Mouse (Mus musculus) gastrocnemius, adult 8-10 months (tissue): ENCODE measurements at regions not wholly inside any gene's neighbourhood (a gene's known extent, or its start where the extent isn't known, plus 50 kb on each side); places are given as distances from the start of the nearest gene placed in this dataset.

Source experiments
- DNase-seq, 2 experiments: peaks; one replicate each; pipeline ENCODE4 v3.0.0; 2022; ENCODE audit warnings: low spot score in 2 of 2

GRCm38 (mm10) chr17:79798361-79798760 is 83.5 kb upstream of the Cyp1b1 start:
- DNase-seq, result no peak

GRCm38 (mm10) chr17:79790166-79790565 is 75.3 kb upstream of the Cyp1b1 start:
- DNase-seq, result no peak

GRCm38 (mm10) chr17:79787201-79787600 is 72.3 kb upstream of the Cyp1b1 start:
- DNase-seq, result no peak

- peak in 1 of 2 experiments; percentile 6 for DNase-seq
Observed at GRCm38 (mm10) chr17:79786691-79787090, 71.8 kb upstream of the Cyp1b1 start.

GRCm38 (mm10) chr17:79786270-79786669 is 71.4 kb upstream of the Cyp1b1 start:
- no peak for DNase-seq

- DNase-seq, result no peak
Observed at GRCm38 (mm10) chr17:79784256-79784870, 69.5 kb upstream of the Cyp1b1 start.

GRCm38 (mm10) chr17:79781733-79782663 is 67.1 kb upstream of the Cyp1b1 start:
- DNase-seq, result peak; percentile 29 to 44

GRCm38 (mm10) chr17:79781262-79781661 is 66.4 kb upstream of the Cyp1b1 start:
- no peak for DNase-seq

- no peak for DNase-seq
Observed at GRCm38 (mm10) chr17:79777874-79778395, 63.1 kb upstream of the Cyp1b1 start.

- no peak for DNase-seq
Observed at GRCm38 (mm10) chr17:79776177-79776576, 61.3 kb upstream of the Cyp1b1 start.

- DNase-seq, result no peak
Observed at GRCm38 (mm10) chr17:79775216-79775615, 60.4 kb upstream of the Cyp1b1 start.

GRCm38 (mm10) chr17:79774291-79774690 is 59.4 kb upstream of the Cyp1b1 start:
- DNase-seq, result no peak

GRCm38 (mm10) chr17:79772219-79772618 is 57.4 kb upstream of the Cyp1b1 start:
- no peak for DNase-seq

- DNase-seq, result no peak
Observed at GRCm38 (mm10) chr17:79771727-79772126, 56.9 kb upstream of the Cyp1b1 start.

GRCm38 (mm10) chr17:79770911-79771310 is 56.0 kb upstream of the Cyp1b1 start:
- DNase-seq, result no peak

- no peak for DNase-seq
Observed at GRCm38 (mm10) chr17:79769824-79770223, 55.0 kb upstream of the Cyp1b1 start.

GRCm38 (mm10) chr17:79768080-79768479 is 53.2 kb upstream of the Cyp1b1 start:
- DNase-seq, result no peak

GRCm38 (mm10) chr17:79765061-79765794 is 50.4 kb upstream of the Cyp1b1 start:
- DNase-seq, result no peak
